Mouse (Mus musculus): Measurements from ENCODE around the gene Gbf1.
A peak's percentile ranks its signal among the peaks of the same experiment; 100 is the strongest.

DNA sequence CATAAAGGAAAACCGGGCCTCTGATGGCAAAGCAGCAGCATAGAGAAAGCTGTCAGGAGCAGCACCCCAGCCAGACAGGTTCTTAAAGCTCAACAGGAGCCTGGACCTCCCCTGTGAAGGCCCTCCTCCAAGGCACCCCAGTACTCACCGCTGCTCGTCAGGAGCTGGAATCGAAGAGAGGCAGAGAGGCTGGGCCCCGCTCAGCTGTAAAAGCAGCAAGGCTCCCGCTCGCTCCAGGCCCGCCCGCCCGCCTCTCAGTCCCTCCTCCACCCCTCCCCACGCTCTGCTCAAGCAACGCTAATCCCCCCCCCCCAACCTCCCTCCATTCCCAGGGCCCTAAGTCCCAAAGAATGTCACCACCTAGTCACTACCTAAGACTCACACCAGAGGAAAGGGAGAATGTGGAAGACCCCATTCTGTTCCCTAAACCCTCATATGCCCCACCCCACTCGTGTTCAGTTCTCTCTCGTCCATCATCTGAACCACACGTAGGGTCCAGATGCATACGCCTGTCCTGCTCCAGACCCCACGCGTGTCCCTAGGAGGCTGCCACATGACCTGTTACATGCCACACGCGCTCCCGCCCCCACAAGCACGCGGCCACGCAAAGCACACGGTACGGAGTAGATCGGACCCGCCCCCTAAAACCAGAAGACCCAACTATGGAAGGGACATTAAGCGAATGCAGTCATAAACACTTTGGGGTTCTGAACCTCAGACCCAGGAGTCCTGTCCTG lies 173.9 kb downstream of the Gbf1 start:
- TF ChIP-seq CTCF (IDR thresholded peaks at IDR 0.05; ENCODE audit: extremely low read depth, insufficient read depth, low read length) = no peak
- TF ChIP-seq POLR2A (IDR thresholded peaks at IDR 0.05; ENCODE audit: extremely low read depth, insufficient read depth, low read length) = 0 out of 2 replicates have a peak, but pooled peaks have one; percentile 25

All from cortical plate, adult 2 months (tissue).